Mouse (Mus musculus) embryonic facial prominence, embryonic 15.5 days (tissue): ENCODE measurements at regions not wholly inside any gene's neighbourhood (a gene's known extent, or its start where the extent isn't known, plus 50 kb on each side); places are given as distances from the start of the nearest gene placed in this dataset.

Source experiments
- ATAC-seq: fragments of 200-750 bp; cut with Nextera tagmentation; 2 replicates; pipeline ENCODE4 v1.8.0; 2017; ENCODE audit warnings: low read depth, moderate TSS enrichment; ENCODE audit not compliant: insufficient number of reproducible peaks, low FRiP score, low TSS enrichment
- H3K27ac ChIP-seq: fragments of 300-500 bp; sonication (generic); replicated peaks from 2 replicates; pipeline ENCODE4 v1.5.1; 2015; ENCODE audit warnings: mild to moderate bottlenecking, inconsistent platforms
- H3K27me3 ChIP-seq: fragments of 300-500 bp; sonication (generic); 2 replicates; pipeline ENCODE4 v1.6.1; 2015; ENCODE audit warnings: inconsistent platforms
- H3K36me3 ChIP-seq: fragments of 300-500 bp; sonication (generic); 2 replicates; pipeline ENCODE4 v1.6.1; 2015; ENCODE audit warnings: mild to moderate bottlenecking, inconsistent platforms
- H3K4me1 ChIP-seq: fragments of 300-500 bp; sonication (generic); 2 replicates; pipeline ENCODE4 v1.6.1; 2015; ENCODE audit warnings: inconsistent platforms
- H3K4me2 ChIP-seq: fragments of 300-500 bp; sonication (generic); replicated peaks from 2 replicates; pipeline ENCODE4 v1.6.1; 2015; ENCODE audit warnings: mild to moderate bottlenecking, inconsistent platforms
- H3K4me3 ChIP-seq: fragments of 300-500 bp; sonication (generic); replicated peaks from 2 replicates; pipeline ENCODE4 v1.5.1; 2015; ENCODE audit warnings: mild to moderate bottlenecking, inconsistent platforms
- H3K9ac ChIP-seq: fragments of 300-500 bp; sonication (generic); 2 replicates; pipeline ENCODE4 v1.6.1; 2015; ENCODE audit warnings: inconsistent platforms
- H3K9me3 ChIP-seq: fragments of 300-500 bp; sonication (generic); replicated peaks from 2 replicates; pipeline ENCODE4 v1.6.1; 2016; ENCODE audit warnings: inconsistent platforms
- WGBS: fragments of 180-500 bp; shearing (Covaris S2); methylation state at CpG from one replicate; pipeline ENCODE4 v1.1.7; 2015; 5-methylcytosine and 5-hydroxymethylcytosine counted together

GRCm38 (mm10) chr2:146685854-146686507, 169.7 kb upstream of the Kiz start:
- Histone ChIP-seq H3K4me3 (no peak overlapping the region), H3K4me1 (no peaks in the 10 kb centered on the region), H3K9ac (no peak overlapping the region), H3K27me3 (no peaks in the 10 kb centered on the region), H3K27ac (no peak overlapping the region), H3K4me2 (no peak overlapping the region), H3K9me3 (no peaks in the 10 kb centered on the region), H3K36me3 (no peaks in the 10 kb centered on the region)
- 76% methylated on average over 5 of the region's 5 CpGs for WGBS
- no peak for ATAC-seq

- WGBS = 66% methylated on average over 7 of the region's 7 CpGs
- H3K4me2 ChIP-seq = no peak overlapping the region
- ATAC-seq = no peak
Observed at GRCm38 (mm10) chr2:146688544-146688943, 167.1 kb upstream of the Kiz start.

GRCm38 (mm10) chr2:146693484-146693883, 162.2 kb upstream of the Kiz start:
- no peak overlapping the region for H3K4me3 ChIP-seq
- 24% methylated on average over 2 of the region's 2 CpGs for WGBS
- no peak for ATAC-seq

More at GRCm38 (mm10) chr2:146688544-146688943, 167.1 kb upstream of the Kiz start:
- Histone ChIP-seq H3K36me3 (no peaks in the 10 kb centered on the region), H3K4me3 (no peak overlapping the region), H3K27ac (no peak overlapping the region), H3K9ac (no peak overlapping the region), H3K4me1 (no peaks in the 10 kb centered on the region), H3K9me3 (no peaks in the 10 kb centered on the region), H3K27me3 (no peaks in the 10 kb centered on the region)

GRCm38 (mm10) chr2:146694041-146694440, 161.6 kb upstream of the Kiz start:
- WGBS = 14% methylated on average over 5 of the region's 5 CpGs
- H3K9ac ChIP-seq = no peak overlapping the region
- H3K27ac ChIP-seq = no peak overlapping the region
- peaks cover 4% of the 10 kb centered on the region; the same call in 1 of the 2 replicates for H3K4me1 ChIP-seq
- no peaks in the 10 kb centered on the region for H3K36me3 ChIP-seq
- 0 out of 2 replicates have a peak, but pooled peaks have one; percentile 24 for ATAC-seq
- no peak overlapping the region for H3K4me3 ChIP-seq
- no peak overlapping the region for H3K4me2 ChIP-seq
- no peaks in the 10 kb centered on the region for H3K27me3 ChIP-seq
- no peaks in the 10 kb centered on the region for H3K9me3 ChIP-seq

More at GRCm38 (mm10) chr2:146693484-146693883, 162.2 kb upstream of the Kiz start:
- H3K9ac ChIP-seq = no peak overlapping the region
- no peak overlapping the region for H3K27ac ChIP-seq
- no peak overlapping the region for H3K4me2 ChIP-seq
- no peaks in the 10 kb centered on the region for H3K27me3 ChIP-seq
- H3K9me3 ChIP-seq = no peaks in the 10 kb centered on the region
- peaks cover 4% of the 10 kb centered on the region; the same call in 1 of the 2 replicates for H3K4me1 ChIP-seq
- no peaks in the 10 kb centered on the region for H3K36me3 ChIP-seq

GRCm38 (mm10) chr2:146696277-146696676, 159.4 kb upstream of the Kiz start:
- no peak overlapping the region for H3K4me2 ChIP-seq
- no peak overlapping the region for H3K9ac ChIP-seq
- H3K9me3 ChIP-seq = no peaks in the 10 kb centered on the region
- no peaks in the 10 kb centered on the region for H3K27me3 ChIP-seq
- H3K27ac ChIP-seq = no peak overlapping the region
- no peak for ATAC-seq
- H3K4me1 ChIP-seq = peaks cover 4% of the 10 kb centered on the region; the same call in 1 of the 2 replicates
- WGBS = 97% methylated on average over 2 of the region's 2 CpGs
- H3K4me3 ChIP-seq = no peak overlapping the region
- H3K36me3 ChIP-seq = no peaks in the 10 kb centered on the region

GRCm38 (mm10) chr2:146696727-146697126, 158.9 kb upstream of the Kiz start:
- no peak overlapping the region for H3K27ac ChIP-seq

GRCm38 (mm10) chr2:146710676-146711075, 145.0 kb upstream of the Kiz start:
- ATAC-seq = no peak
- no peaks in the 10 kb centered on the region for H3K9me3 ChIP-seq
- no peak overlapping the region for H3K4me2 ChIP-seq
- no peaks in the 10 kb centered on the region for H3K36me3 ChIP-seq
- H3K9ac ChIP-seq = no peak overlapping the region
- 65% methylated on average over 8 of the region's 8 CpGs for WGBS
- H3K27me3 ChIP-seq = no peaks in the 10 kb centered on the region
- no peak overlapping the region for H3K27ac ChIP-seq
- H3K4me1 ChIP-seq = no peaks in the 10 kb centered on the region
- H3K4me3 ChIP-seq = no peak overlapping the region

More at GRCm38 (mm10) chr2:146696727-146697126, 158.9 kb upstream of the Kiz start:
- no peaks in the 10 kb centered on the region for H3K36me3 ChIP-seq
- no peaks in the 10 kb centered on the region for H3K27me3 ChIP-seq
- no peak overlapping the region for H3K9ac ChIP-seq
- WGBS = 84% methylated on average over 4 of the region's 4 CpGs
- no peak overlapping the region for H3K4me2 ChIP-seq
- H3K4me1 ChIP-seq = peaks cover 4% of the 10 kb centered on the region; the same call in 1 of the 2 replicates
- H3K4me3 ChIP-seq = no peak overlapping the region
- no peaks in the 10 kb centered on the region for H3K9me3 ChIP-seq
- ATAC-seq = no peak

GRCm38 (mm10) chr2:146721184-146721715, 134.4 kb upstream of the Kiz start:
- WGBS = 16% methylated on average over 10 of the region's 10 CpGs
- H3K4me2 ChIP-seq = peak overlapping the region; percentile 30
- ATAC-seq = no peak

GRCm38 (mm10) chr2:146722351-146723025, 133.2 kb upstream of the Kiz start:
- Histone ChIP-seq H3K27me3 (no peaks in the 10 kb centered on the region), H3K4me3 (no peak overlapping the region), H3K4me1 (0 out of 2 replicates have a peak, but pooled peaks cover 3% of the 10 kb centered on the region), H3K27ac (no peak overlapping the region), H3K9ac (no peak overlapping the region), H3K9me3 (no peaks in the 10 kb centered on the region), H3K4me2 (no peak overlapping the region), H3K36me3 (no peaks in the 10 kb centered on the region)
- ATAC-seq = no peak
- 14% methylated on average over 8 of the region's 8 CpGs for WGBS

More at GRCm38 (mm10) chr2:146721184-146721715, 134.4 kb upstream of the Kiz start:
- Histone ChIP-seq H3K36me3 (no peaks in the 10 kb centered on the region), H3K4me1 (0 out of 2 replicates have a peak, but pooled peaks cover 3% of the 10 kb centered on the region), H3K4me3 (no peak overlapping the region), H3K27ac (no peak overlapping the region), H3K27me3 (no peaks in the 10 kb centered on the region), H3K9me3 (no peaks in the 10 kb centered on the region), H3K9ac (no peak overlapping the region)

- ATAC-seq = no peak
- Histone ChIP-seq H3K36me3 (no peaks in the 10 kb centered on the region), H3K9ac (no peak overlapping the region), H3K9me3 (no peaks in the 10 kb centered on the region), H3K4me1 (0 out of 2 replicates have a peak, but pooled peaks cover 3% of the 10 kb centered on the region), H3K4me3 (no peak overlapping the region), H3K27me3 (no peaks in the 10 kb centered on the region), H3K27ac (no peak overlapping the region), H3K4me2 (no peak overlapping the region)
- whole genome bisulfite sequencing = 57% methylated on average over 9 of the region's 9 CpGs
Observed at GRCm38 (mm10) chr2:146723172-146723571, 132.5 kb upstream of the Kiz start.

GRCm38 (mm10) chr2:146723671-146724070, 132.0 kb upstream of the Kiz start:
- ATAC-seq = no peak
- H3K36me3 ChIP-seq = no peaks in the 10 kb centered on the region
- no peaks in the 10 kb centered on the region for H3K27me3 ChIP-seq
- no peak overlapping the region for H3K4me2 ChIP-seq
- no peak overlapping the region for H3K4me3 ChIP-seq
- no peak overlapping the region for H3K27ac ChIP-seq
- no peak overlapping the region for H3K9ac ChIP-seq
- H3K9me3 ChIP-seq = no peaks in the 10 kb centered on the region
- H3K4me1 ChIP-seq = 0 out of 2 replicates have a peak, but pooled peaks cover 3% of the 10 kb centered on the region
- WGBS = 76% methylated on average over 4 of the region's 4 CpGs
